Mouse (Mus musculus): ENCODE results near the gene Dhx16.

The Dhx16 gene

DNA sequence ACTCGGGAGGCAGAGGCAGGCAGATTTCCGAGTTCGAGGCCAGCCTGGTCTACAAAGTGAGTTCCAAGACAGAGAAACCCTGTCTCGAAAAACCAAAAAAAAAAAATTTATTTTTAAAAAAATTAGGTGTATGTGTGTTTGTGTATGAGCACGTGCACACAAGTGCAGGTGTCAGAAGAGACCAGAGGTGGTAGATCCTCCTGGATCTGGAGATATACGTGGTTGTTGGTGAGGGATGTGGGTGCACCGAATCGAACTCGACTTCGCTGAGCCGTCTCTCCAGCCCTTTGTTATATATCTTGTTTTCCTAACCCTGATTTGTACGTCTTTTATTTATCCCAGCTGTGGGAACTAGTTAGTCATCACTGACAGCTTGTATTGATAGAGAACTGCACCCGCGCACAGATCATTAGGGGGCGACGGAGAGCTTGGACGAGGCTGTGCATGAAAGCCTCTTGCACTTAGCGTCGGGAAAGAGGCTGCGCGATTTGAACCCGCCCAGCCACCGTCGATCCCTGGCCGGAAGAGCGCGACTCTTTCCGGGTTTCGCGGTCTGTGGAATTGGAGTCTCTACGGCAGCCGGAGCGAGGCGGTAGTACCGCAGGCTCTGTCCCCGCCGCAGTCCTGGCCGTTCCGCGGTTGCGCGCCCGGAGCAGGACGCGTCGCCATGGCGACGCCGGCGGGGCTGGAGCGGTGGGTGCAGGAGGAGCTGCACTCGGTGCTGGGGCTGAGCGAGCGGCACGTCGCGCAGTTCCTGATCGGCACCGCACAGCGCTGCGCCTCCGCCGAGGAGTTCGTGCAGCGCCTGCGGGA, at the start of gene Dhx16:
TSS of gene Dhx16 (plus strand) at position 575 of the 813 bp plus-strand sequence.
- DNase-seq = peak; percentile 97

DNA sequence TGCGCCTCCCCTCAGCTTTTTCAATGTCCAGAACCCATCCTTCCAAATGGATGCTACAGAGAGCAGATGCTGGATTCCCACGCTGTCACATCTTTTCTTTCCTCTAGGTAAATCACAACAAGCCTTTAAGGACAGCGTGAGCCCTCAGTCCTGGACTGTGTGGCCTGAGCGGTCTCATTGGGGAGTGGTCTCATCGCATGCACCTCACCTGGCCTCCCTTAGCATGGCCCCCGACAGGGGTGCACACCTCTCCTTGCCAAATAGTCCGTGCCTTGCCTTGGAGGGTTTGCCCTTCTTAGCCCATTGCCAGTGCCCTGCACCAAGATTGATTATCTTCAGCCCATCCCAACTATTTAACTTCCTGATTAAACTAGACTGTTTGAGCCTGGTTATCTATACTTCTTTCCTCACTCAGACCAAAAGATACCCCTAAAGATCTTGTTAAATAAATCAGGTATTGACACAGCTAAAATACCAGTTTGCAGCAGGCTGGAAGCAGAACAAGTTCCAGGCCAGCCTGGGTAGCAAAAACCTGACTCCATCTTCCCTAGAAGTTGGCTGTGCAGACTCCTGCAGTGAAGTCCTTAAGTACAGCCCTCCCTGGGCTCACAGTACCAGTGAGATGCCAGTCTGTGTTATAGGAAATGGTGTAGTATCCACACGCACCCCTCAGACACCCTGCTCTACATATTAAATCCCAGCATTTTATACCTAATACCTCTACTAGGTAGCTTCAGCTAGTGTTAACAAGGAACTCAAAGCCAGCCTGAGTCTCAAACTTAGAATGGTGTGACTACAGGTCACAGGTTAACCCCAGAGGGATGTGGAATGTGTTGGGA, 47.0 kb upstream of the Dhx16 start:
- DNase-seq = no peak

DNA sequence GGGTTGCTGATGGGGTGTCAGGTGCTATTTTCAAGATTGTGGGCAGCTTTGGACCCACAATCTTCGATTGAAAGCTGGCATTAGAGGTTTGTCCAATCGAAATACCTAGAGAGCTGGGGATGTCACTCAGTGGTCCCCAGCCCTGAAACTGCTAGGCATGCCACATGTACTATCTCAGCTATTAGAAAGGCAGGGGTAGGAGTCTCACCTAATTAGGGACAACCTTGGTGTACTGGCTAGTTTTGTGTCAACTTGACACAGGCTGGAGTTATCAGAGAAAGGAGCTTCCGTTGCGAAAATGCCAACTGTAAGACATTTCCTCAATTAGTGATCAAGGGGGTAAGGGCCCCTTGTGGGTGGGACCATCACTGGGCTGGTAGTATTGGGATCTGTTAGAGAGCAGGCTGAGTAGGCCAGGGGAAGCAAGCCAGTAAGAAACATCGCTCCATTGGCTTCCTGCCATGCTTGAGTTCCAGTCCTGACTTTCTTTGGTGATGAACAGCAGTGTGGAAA, 46.3 kb upstream of the Dhx16 start:
- DNase-seq = no peak

DNA sequence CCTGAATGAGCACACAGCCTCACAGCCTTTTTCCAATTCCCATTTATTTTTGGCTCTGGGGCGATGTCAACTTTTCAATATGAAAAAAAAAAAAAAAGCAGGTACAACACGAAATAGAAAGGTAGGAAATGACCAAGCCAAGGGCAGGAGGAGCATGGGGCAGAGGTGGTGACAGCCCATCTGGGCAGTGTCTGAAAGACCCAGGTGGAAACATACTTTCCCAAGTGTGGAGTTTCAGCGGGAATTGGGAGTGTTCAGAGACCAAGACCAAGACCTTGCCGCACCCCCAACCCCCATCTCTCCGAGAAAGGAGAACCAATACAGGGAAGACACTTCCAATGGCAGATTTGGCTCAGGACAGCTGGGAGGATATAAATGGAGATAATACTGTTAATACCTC, 45.7 kb upstream of the Dhx16 start:
- no peak for DNase-seq

DNA sequence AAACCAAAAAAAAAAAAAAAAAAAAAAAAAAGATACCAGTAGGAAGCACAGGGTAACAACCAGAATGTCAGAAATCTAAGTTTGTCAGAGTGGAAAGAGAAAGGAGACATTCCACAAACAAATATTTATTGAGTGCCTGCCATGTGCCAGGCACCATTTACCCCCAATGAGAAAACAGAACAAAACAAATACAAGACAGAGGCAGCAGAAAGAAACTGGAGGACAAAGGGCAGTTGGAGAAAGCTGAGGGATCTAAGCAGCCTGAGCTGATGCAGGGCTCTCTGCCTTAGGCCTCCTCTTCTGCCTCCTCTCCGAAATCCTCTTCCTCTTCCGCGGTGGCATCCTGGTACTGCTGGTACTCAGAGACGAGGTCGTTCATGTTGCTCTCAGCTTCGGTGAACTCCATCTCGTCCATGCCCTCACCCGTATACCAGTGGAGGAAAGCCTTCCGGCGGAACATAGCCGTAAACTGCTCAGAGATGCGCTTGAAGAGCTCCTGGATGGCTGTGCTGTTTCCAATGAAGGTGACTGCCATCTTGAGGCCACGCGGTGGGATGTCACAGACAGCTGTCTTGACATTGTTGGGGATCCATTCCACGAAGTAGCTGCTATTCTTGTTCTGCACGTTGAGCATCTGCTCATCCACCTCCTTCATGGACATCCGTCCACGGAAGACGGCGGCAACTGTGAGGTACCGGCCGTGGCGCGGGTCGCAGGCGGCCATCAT, 44.8 kb upstream of the Dhx16 start:
- no peak for DNase-seq

DNA sequence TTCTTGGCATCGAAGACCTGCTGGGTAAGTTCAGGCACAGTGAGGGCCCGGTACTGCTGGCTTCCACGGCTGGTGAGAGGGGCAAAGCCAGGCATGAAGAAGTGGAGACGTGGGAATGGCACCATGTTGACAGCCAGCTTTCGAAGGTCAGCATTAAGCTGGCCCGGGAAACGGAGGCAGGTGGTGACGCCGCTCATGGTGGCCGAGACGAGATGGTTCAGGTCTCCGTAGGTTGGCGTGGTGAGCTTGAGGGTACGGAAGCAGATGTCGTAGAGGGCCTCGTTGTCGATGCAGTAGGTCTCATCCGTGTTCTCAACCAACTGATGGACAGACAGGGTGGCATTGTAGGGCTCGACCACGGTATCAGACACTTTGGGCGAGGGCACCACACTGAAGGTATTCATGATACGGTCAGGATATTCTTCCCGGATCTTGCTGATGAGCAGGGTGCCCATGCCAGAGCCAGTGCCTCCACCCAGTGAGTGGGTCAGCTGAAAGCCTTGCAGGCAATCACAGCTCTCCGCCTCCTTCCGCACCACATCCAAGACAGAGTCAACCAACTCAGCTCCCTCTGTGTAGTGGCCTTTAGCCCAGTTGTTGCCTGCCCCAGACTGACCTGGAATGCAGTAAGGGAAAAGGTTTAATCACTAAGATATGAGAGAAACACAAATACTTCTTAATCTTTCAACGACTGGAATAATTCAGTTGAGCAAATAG, 44.0 kb upstream of the Dhx16 start:
- no peak for DNase-seq

DNA sequence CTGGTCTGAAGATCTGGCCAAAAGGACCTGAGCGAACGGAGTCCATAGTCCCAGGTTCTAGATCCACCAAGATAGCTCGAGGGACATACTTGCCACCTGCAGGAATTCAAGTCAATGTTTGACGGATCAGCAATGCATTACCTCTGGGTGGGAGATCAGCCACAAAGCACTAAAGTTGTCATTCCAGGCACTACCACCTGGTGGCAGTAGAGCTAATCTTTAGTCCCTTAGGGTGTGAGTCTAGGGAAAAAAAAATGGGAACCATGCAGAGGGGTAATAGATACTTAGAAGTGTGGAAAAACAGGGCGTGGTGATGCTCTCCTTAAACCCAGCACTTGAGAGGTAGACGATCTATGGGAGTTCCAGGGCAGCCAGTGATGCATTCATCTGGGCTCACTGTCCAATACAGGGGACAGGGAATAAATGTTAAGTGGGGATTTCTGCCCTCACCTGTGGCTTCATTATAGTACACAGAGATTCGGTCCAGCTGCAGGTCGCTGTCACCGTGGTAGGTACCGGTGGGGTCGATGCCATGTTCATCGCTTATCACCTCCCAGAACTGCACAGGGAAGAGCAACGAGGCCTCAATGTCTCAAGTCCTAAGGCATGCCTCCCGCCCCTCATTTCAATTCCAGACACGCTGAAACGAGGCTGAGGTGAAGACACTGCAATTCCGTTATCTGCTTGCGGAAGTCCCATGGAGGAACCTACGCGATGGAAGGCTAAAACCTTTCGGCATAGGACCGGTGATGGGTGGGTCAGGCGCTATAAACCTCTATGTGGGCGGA, 43.2 kb upstream of the Dhx16 start:
- DNase-seq = peak; percentile 86

DNA sequence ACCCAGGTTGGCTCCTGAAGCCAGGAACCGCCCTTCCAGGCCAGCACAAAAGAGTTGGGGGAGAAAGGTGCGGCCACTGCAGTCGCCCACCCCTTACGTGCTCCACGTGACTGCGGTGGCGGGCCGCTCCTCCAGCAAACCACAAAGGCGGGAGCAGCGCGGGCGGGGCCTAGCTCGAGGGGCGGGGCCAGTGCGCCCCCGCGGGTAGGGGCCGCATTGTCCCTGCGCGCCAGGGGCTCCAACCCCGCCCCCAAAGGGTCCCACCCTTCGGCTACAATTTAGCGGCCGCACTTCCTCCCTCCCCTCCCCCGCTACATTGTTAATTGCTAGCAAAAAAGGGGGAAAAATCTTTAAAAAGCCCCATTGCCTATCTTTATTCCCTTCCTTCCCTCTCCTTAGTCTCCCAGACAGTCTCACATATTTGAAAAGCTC, 42.6 kb upstream of the Dhx16 start:
- peak; percentile 98 for DNase-seq

DNA sequence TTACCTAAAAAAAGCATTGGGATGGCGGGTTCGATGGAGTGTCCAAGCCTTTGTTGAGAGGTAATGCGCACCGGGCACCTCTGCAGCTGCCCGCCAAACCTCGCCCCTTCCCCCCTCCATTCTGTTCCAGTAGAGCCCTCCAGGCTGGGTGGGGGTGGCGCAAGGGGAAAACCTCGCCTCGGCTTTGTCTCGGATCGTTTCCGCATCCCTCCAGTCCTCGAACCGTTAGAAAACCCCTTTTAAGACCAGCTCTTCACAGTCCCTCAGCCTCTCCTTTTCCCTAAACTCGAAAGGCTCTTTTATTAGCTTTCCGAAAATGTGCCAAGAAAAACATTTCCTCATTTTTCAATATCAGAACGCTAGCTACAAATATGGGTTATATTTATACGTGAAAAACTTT, 42.1 kb upstream of the Dhx16 start:
- peak; percentile 87 for DNase-seq

DNA sequence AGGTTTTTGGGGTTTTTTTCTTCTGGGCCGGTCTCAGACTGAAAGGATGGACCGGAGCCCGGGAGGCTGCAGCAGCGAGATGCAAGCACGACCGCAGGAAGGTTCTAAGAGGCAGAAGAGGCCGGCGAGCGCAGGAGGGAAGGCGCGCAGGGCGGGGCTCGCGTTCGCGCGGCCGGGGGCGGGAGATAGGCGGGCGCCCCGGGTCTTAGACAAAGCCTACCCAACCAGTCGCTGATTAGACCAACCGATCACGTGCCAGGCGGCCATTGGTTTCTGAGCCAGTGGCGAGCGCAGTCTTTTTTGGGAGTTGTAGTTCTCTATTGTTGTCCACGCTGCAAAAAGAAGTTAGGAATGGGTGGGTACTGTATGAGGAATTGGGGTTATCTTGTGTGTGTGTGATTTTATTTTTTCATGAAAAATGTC, 41.5 kb upstream of the Dhx16 start, which contains the start of gene Tubb5:
TSS of gene Tubb5 (minus strand) at position 185 of the 423 bp plus-strand sequence.
- peak; percentile 98 for DNase-seq

DNA sequence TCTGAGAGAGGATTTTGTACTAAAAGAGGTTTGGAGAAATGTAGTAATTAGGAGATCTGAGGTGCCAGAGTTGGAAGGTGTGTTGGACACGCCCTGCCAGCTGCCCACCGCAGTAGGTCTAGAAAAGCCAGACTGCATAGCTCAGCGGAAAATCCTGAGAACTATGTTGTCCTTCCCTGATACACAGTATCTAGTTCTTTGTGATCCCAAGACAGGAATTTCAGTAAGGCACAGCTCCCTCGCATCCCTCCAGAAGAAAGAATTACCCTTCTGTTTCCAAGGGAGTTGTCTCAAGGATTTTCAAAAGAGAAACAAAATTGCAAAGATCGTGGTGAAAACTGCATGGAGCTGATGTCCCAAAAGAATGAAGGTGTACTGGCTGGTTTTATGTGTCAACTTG, 41.0 kb upstream of the Dhx16 start:
- peak; percentile 41 for DNase-seq

DNA sequence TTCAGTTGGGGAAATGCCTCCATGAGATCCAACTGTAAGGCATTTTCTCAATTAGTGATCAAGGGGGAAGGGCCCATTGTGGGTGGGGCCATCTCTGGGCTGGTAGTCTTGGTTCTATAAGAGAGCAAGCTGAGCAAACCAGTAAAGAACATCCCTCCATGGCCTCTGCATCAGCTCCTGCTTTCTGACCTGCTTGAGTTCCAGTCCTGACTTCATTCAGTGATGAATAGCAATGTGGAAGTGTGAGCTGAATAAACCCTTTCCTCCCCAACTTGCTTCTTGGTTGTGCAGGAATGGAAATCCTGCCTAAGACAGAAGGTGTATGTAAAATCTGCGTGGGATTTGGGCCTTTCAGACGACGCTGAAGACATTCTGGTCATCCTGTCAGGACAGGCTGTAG, 40.6 kb upstream of the Dhx16 start:
- peak; percentile 34 for DNase-seq

DNA sequence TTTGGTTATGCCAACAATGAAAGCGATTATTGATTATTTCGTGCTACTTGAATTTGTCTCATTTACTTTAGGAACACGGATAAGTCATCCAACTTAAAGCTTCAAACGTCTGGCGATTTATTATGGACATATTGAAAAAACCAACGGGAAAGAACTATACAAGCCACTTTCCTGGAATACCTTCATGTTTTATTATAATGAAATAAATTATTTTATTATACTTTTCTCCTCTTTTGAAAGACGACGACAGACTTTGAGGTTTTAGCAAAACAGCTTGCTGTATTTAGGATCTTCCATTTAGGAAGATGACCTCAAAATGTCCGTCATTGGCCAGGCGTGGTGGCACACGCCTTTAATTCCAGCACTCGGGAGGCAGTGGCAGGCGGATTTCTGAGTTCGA, 39.1 kb upstream of the Dhx16 start:
- no peak for DNase-seq

DNA sequence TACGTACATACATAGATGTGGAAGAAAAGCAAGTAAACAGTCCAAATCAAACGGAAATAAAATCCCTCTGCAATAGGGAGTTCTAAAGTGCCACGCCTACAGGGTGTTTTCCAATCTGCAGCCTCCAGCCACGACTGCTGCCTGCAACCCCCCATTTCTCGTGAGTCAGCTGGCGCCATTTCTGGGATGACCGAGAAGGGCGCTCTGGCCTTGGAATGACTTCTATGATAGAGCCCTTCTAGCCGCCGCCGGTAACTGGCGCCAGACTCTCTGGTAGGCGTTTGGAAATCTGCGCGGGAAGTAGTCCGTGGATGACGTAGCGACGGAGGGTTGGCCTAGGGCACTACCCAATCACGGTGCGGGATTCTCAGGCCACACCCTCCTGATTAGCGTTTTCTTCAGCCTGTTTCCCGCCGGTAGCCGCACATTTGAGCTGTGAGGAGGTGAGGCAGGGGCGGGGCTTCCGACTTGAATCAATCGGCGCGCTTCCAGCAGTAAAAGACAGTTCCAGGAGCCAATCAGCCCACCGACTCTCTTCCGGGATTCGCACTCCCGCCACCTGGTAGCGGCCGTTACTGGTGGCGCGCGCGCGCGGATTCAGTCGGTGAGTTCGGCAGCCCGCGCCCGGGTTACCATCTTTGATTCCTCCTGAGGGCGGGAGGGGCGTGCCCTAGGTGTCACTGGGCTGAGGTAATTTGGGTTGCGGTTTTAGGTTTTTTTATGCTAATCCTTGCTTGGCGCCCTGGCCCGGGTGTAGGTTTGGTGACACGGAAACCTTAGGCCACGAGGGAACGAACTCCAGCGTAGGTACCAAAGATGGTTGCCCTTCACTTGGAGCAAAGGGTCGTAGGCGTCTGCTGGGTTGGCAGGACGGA, 38.3 kb upstream of the Dhx16 start, which contains the start of gene Mdc1:
TSS of gene Mdc1 (plus strand) at position 440 of the 875 bp plus-strand sequence.
- DNase-seq = peak; percentile 99

DNA sequence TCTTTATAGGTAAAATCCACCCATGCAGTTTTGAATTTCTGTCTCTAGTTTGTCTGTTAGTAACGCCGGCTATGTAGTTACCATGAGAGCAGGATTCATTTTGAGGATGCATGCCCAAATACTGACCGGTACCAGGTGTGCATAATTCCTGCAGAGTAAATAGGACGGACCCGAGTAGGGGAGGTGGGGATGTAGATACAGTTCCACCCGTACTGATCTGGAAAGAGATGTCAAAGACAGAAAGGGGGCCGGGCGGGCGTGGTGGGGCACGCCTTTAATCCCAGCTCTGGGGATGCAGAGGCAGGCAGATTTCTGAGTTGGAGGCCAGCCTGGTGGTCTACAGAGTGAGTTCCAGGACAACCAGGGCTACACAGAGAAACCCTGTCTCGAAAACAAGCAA, 37.6 kb upstream of the Dhx16 start:
- peak; percentile 37 for DNase-seq

DNA sequence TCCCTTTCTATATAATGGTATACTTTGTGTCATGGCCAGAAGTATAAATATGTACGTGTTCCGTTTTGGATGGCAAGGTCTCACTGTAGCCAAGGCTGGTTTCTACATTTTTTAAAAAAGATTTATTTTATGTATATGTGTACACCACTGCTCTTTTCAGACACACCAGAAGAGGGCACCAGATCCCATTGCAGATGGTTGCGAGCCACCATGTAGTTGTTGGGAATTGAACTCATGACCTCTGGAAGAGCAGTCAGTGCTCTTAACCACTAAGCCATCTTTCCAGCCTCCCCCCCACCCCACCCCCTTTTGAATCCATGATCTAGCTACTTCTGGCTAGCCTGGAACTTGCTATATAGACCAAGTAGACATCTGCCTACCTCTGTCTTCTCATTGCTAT, 36.1 kb upstream of the Dhx16 start:
- DNase-seq = no peak

DNA sequence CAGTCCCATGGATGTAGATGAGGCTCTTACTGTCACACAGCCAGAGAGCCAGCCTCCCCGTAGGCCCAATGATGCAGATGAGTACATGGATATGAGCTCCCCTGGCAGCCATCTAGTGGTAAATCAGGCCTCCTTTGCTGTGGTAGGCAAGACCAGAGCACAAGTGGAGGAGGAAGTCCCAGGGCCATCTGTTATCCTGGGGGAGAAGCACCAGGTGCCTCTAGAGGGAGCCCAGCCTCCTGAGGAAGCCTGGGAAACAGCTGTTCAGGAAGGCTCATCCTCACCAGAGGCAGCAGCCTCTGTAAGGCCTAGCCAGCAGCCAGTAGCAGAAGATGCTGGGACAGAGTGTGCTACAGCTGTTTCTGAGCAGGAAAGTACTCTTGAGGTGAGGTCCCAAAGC, 31.5 kb upstream of the Dhx16 start:
- no peak for DNase-seq

DNA sequence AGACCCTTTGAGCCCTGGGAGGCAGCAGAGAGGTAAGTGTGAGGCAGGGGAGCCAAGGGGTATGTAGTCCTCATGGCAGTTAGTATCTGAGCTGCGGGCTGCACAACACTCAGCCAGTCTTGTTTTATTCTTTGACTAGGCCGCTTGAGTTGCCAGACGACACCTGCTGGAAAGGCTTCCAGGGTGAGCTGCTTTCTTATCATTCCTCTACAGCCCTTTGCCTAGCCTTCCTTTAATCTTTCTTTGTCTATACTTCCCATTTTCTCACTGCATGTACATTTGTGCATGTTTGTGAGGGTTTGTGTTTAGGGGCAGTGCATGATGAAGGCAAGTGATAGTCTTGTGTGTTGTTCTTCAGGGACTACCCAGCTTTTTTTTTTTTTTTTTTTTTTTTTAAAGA, 28.6 kb upstream of the Dhx16 start:
- no peak for DNase-seq

DNA sequence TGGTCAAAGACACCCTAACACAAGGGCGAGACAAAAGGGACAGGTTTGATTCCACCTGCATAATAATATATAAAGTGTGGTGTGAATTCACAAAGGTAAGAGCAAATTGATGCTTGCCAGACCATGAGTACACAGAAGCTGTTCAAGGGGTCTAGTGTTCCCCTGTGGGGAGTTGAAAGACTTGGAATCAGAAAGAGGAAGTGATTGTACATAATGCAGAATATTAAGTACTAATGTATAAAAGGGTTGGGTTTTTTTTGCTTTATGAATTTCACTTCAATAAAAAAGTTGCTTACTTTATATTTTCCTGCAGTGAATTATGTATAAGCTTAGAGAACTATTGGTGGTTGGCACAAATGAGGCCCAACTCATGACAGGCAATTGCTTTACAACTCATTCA, 20.2 kb upstream of the Dhx16 start:
- no peak for DNase-seq

DNA sequence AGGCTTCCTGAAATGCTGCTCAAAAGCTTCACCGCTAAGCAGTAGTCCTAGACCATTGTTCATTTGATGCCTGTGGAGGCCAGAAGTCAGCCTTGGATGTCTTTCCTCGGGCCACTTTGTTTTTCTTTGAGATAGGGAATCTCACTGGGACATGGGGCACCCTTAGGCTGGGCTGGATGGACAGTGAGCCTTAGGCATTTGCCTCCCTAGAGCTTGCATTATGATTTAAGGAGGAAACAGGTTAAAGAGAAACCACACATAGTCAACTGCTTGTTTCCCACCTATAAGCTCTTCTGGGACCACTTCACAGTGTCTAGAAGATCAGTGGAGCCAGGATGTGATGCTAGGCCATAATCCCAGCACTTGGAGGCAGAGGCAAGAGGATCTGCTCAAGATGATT, 19.8 kb upstream of the Dhx16 start:
- no peak for DNase-seq

DNA sequence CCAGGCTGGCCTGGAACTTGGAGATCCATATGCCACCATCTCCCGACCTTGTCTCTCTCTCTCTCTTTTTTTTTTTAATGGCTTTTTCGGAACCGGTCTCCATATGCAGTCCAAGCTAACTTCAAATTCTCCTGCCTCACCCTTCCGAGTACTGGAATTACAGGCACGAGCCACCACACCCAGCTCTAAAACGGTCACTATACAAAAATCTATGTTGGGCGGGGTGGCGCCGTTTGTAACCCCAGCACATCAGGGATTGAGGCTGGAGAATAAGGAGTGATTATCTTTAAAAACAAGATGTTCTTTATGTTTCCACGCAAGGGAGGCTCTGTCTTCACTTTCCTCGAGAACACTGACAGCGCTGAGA, 18.8 kb upstream of the Dhx16 start:
- no peak for DNase-seq

Measured in thymus, postnatal 14 days (tissue).